Mouse (Mus musculus): Measurements from ENCODE around the gene Trpc1. TPM values are rescaled to one million over a fixed set of nuclear protein-coding genes. Genes with fewer than 3 reads are reported as not detected.

Gene Trpc1
- 3.2 and 3.6 TPM in 2 replicates for polyA plus RNA-seq (2015; fragmentation: Nextera tagmentation; extraction: Ambion mirVana)

GRCm38 (mm10) chr9:95750037-95750511 is at the start of gene Trpc1:
Gene Trpc1 (minus strand): TSS chr9:95750375.
- 1% methylated on average over 30 of the region's 56 CpGs for WGBS
- H3K27ac ChIP-seq = peak within 1 kb of the TSS; percentile 44
- peak within 1 kb of the TSS; percentile 84 for H3K4me2 ChIP-seq
- peak; percentile 99 for ATAC-seq
- H3K4me1 ChIP-seq = peaks cover 8% of the 10 kb centered on the region
- peak within 1 kb of the TSS; percentile 86 for H3K9ac ChIP-seq
- H3K36me3 ChIP-seq (ENCODE audit: poor library complexity, severe bottlenecking) = no peaks in the 10 kb centered on the region
- peak within 1 kb of the TSS; percentile 92 for H3K4me3 ChIP-seq
- H3K27me3 ChIP-seq = peaks cover 8% of the 10 kb centered on the region
- no peaks in the 10 kb centered on the region for H3K9me3 ChIP-seq (replicated peaks)

- H3K9ac ChIP-seq = no peak overlapping the region
- H3K4me1 ChIP-seq = no peaks in the 10 kb centered on the region
- H3K4me2 ChIP-seq = no peak overlapping the region
- H3K27ac ChIP-seq = no peak overlapping the region
- H3K36me3 ChIP-seq (ENCODE audit: poor library complexity, severe bottlenecking) = no peaks in the 10 kb centered on the region
- 0 out of 2 replicates have a peak, but pooled peaks cover 3% of the 10 kb centered on the region for H3K9me3 ChIP-seq (replicated peaks)
- no peaks in the 10 kb centered on the region for H3K27me3 ChIP-seq
- WGBS = 87% methylated on average over 2 of the region's 2 CpGs
- H3K4me3 ChIP-seq = no peak overlapping the region
- no peak for ATAC-seq
Measured at GRCm38 (mm10) chr9:95796323-95796722, 46.1 kb upstream of the Trpc1 start.

- Histone ChIP-seq H3K27me3 (no peaks in the 10 kb centered on the region), H3K9ac (no peak overlapping the region), H3K4me2 (no peak overlapping the region), H3K4me3 (no peak overlapping the region), H3K27ac (no peak overlapping the region), H3K9me3 (replicated peaks) (0 out of 2 replicates have a peak, but pooled peaks cover 3% of the 10 kb centered on the region), H3K36me3 (ENCODE audit: poor library complexity, severe bottlenecking) (no peaks in the 10 kb centered on the region), H3K4me1 (no peaks in the 10 kb centered on the region)
- 29% methylated on average over 5 of the region's 5 CpGs for WGBS
- ATAC-seq = no peak
Measured at GRCm38 (mm10) chr9:95795844-95796243, 45.7 kb upstream of the Trpc1 start.

- ATAC-seq = no peak
- Histone ChIP-seq H3K4me1 (no peaks in the 10 kb centered on the region), H3K36me3 (ENCODE audit: poor library complexity, severe bottlenecking) (no peaks in the 10 kb centered on the region), H3K27me3 (no peaks in the 10 kb centered on the region), H3K27ac (no peak overlapping the region), H3K9me3 (replicated peaks) (0 out of 2 replicates have a peak, but pooled peaks cover 3% of the 10 kb centered on the region), H3K4me3 (no peak overlapping the region), H3K9ac (no peak overlapping the region), H3K4me2 (no peak overlapping the region)
- whole genome bisulfite sequencing = 83% methylated on average over 2 of the region's 2 CpGs
Measured at GRCm38 (mm10) chr9:95795077-95795784, 45.1 kb upstream of the Trpc1 start.

- no peak overlapping the region for H3K4me3 ChIP-seq
- H3K27me3 ChIP-seq = no peaks in the 10 kb centered on the region
- H3K4me1 ChIP-seq = no peaks in the 10 kb centered on the region
- H3K9me3 ChIP-seq (replicated peaks) = 0 out of 2 replicates have a peak, but pooled peaks cover 3% of the 10 kb centered on the region
- no peak overlapping the region for H3K27ac ChIP-seq
- H3K9ac ChIP-seq = no peak overlapping the region
- ATAC-seq = no peak
- no peak overlapping the region for H3K4me2 ChIP-seq
- no peaks in the 10 kb centered on the region for H3K36me3 ChIP-seq (ENCODE audit: poor library complexity, severe bottlenecking)
- 89% methylated on average over 15 of the region's 15 CpGs for WGBS
Measured at GRCm38 (mm10) chr9:95793986-95794744, 44.0 kb upstream of the Trpc1 start.

GRCm38 (mm10) chr9:95784888-95785511 is 34.8 kb upstream of the Trpc1 start:
- Histone ChIP-seq H3K36me3 (ENCODE audit: poor library complexity, severe bottlenecking) (no peaks in the 10 kb centered on the region), H3K9me3 (replicated peaks) (no peaks in the 10 kb centered on the region), H3K4me3 (no peak overlapping the region), H3K4me1 (no peaks in the 10 kb centered on the region), H3K4me2 (no peak overlapping the region), H3K27me3 (no peaks in the 10 kb centered on the region), H3K27ac (no peak overlapping the region; the same call in 1 of the 2 replicates), H3K9ac (no peak overlapping the region)
- ATAC-seq = peak; percentile 75; the same call in 1 of the 2 replicates
- 83% methylated on average over 16 of the region's 16 CpGs for WGBS

GRCm38 (mm10) chr9:95783646-95784293 is 33.6 kb upstream of the Trpc1 start:
- 79% methylated on average over 17 of the region's 17 CpGs for WGBS
- no peaks in the 10 kb centered on the region for H3K9me3 ChIP-seq (replicated peaks)
- H3K4me1 ChIP-seq = no peaks in the 10 kb centered on the region
- H3K27me3 ChIP-seq = no peaks in the 10 kb centered on the region
- H3K4me2 ChIP-seq = no peak overlapping the region
- no peak overlapping the region for H3K9ac ChIP-seq
- H3K27ac ChIP-seq = no peak overlapping the region
- no peaks in the 10 kb centered on the region for H3K36me3 ChIP-seq (ENCODE audit: poor library complexity, severe bottlenecking)
- no peak for ATAC-seq
- no peak overlapping the region for H3K4me3 ChIP-seq

- Histone ChIP-seq H3K4me2 (no peak overlapping the region), H3K9ac (no peak overlapping the region), H3K27ac (no peak overlapping the region), H3K36me3 (ENCODE audit: poor library complexity, severe bottlenecking) (no peaks in the 10 kb centered on the region), H3K4me3 (no peak overlapping the region), H3K9me3 (replicated peaks) (no peaks in the 10 kb centered on the region), H3K27me3 (no peaks in the 10 kb centered on the region), H3K4me1 (no peaks in the 10 kb centered on the region)
- no peak for ATAC-seq
- WGBS = 90% methylated on average over 2 of the region's 2 CpGs
Measured at GRCm38 (mm10) chr9:95771671-95772070, 21.5 kb upstream of the Trpc1 start.

- Histone ChIP-seq H3K27ac (no peak overlapping the region), H3K27me3 (no peaks in the 10 kb centered on the region), H3K4me3 (no peak overlapping the region), H3K4me2 (no peak overlapping the region), H3K36me3 (ENCODE audit: poor library complexity, severe bottlenecking) (no peaks in the 10 kb centered on the region), H3K4me1 (no peaks in the 10 kb centered on the region), H3K9ac (no peak overlapping the region), H3K9me3 (replicated peaks) (no peaks in the 10 kb centered on the region)
- 88% methylated on average over 4 of the region's 4 CpGs for WGBS
- ATAC-seq = no peak
Measured at GRCm38 (mm10) chr9:95763218-95763617, 13.0 kb upstream of the Trpc1 start.

- no peak overlapping the region for H3K9ac ChIP-seq
- no peak overlapping the region for H3K4me3 ChIP-seq
- no peak overlapping the region for H3K27ac ChIP-seq
- ATAC-seq = no peak
- H3K4me1 ChIP-seq = no peaks in the 10 kb centered on the region
- H3K4me2 ChIP-seq = no peak overlapping the region
- WGBS = 94% methylated on average over 3 of the region's 3 CpGs
- no peaks in the 10 kb centered on the region for H3K27me3 ChIP-seq
- no peaks in the 10 kb centered on the region for H3K36me3 ChIP-seq (ENCODE audit: poor library complexity, severe bottlenecking)
- no peaks in the 10 kb centered on the region for H3K9me3 ChIP-seq (replicated peaks)
Measured at GRCm38 (mm10) chr9:95762228-95762627, 12.1 kb upstream of the Trpc1 start.

- no peaks in the 10 kb centered on the region for H3K36me3 ChIP-seq (ENCODE audit: poor library complexity, severe bottlenecking)
- H3K27ac ChIP-seq = no peak overlapping the region
- ATAC-seq = no peak
- 92% methylated on average over 8 of the region's 8 CpGs for WGBS
- no peaks in the 10 kb centered on the region for H3K27me3 ChIP-seq
- no peak overlapping the region for H3K9ac ChIP-seq
- no peaks in the 10 kb centered on the region for H3K9me3 ChIP-seq (replicated peaks)
- H3K4me1 ChIP-seq = no peaks in the 10 kb centered on the region
- H3K4me2 ChIP-seq = no peak overlapping the region
- no peak overlapping the region for H3K4me3 ChIP-seq
Measured at GRCm38 (mm10) chr9:95761381-95761780, 11.2 kb upstream of the Trpc1 start.
